Mouse (Mus musculus): ENCODE measurements around the gene Tbc1d7. TPM values are rescaled to one million over a fixed set of nuclear protein-coding genes. Genes with fewer than 3 reads are reported as not detected.

The Tbc1d7 gene
- polyA plus RNA-seq, 1 experiment from 2014 or later = 52.0 TPM

DNA sequence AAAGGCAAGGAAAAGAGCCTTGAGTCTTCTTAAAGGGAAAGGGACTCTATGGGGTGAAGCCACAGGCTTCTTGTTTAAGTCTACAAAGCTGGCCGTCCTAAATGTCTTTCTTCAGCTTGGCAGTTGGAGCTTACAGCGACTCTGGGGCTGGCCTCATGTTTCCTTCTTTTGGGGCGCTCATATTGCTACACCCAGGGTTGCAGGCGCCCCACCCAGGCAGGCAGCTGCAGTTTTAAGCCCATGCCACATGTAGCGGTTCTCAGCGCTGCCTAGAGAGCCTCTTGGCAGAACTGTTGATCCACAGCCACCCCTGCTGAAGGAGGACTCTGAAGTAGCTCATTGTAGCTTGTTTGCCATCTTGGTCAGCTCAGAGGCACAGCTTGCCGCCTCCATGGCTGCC, 28.0 kb upstream of the Tbc1d7 start:
- H3K36me3 ChIP-seq (ENCODE audit: insufficient read depth, low read length) = no peaks in the 10 kb centered on the region
- H3K4me1 ChIP-seq (replicated peaks; ENCODE audit: insufficient read depth, low read length) = 0 out of 2 replicates have a peak, but pooled peaks cover 5% of the 10 kb centered on the region
- H3K27me3 ChIP-seq (ENCODE audit: insufficient read depth, low read length) = no peaks in the 10 kb centered on the region
- 88% methylated on average over 7 of the region's 7 CpGs for whole genome bisulfite sequencing
- TF ChIP-seq CTCF (IDR thresholded peaks at IDR 0.05; ENCODE audit: low read depth) = no peak
- H3K9me3 ChIP-seq (replicated peaks; ENCODE audit: low read length) = no peaks in the 10 kb centered on the region
- no peak overlapping the region for H3K9ac ChIP-seq (ENCODE audit: low read depth, low read length)
- H3K27ac ChIP-seq = no peak overlapping the region
- ATAC-seq (replicated peaks; ENCODE audit: low FRiP score, low read depth) (no peak), DNase-seq (ENCODE audit: low spot score) (no peak)
- H3K4me2 ChIP-seq (ENCODE audit: low read length) = no peak overlapping the region
- H3K4me3 ChIP-seq (replicated peaks; ENCODE audit: low read depth, low read length) = no peak overlapping the region

DNA sequence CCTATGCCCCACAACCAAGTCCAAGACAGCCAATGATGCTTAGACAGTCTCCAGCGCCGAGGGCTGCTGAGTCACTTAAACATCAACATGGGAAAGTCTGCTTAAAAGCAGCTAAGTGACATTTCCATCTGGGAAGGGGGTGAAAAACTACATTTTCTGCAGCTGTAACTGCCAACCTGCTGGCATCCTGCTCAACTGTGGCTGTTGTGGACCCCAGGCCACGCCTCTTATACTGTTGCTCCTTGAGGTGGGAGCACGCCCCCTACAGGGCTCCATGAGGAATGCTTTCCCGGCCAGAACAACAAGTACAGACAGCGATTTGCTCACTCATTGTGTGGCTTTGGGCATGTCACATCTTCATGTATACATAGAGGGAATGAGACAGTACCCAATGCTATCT, 25.9 kb upstream of the Tbc1d7 start:
- 61% methylated on average over 6 of the region's 6 CpGs for WGBS
- DNase-seq (ENCODE audit: low spot score) (no peak), ATAC-seq (replicated peaks; ENCODE audit: low FRiP score, low read depth) (no peak)
- no peaks in the 10 kb centered on the region for H3K9me3 ChIP-seq (replicated peaks; ENCODE audit: low read length)
- 0 out of 2 replicates have a peak, but pooled peaks cover 5% of the 10 kb centered on the region for H3K4me1 ChIP-seq (replicated peaks; ENCODE audit: insufficient read depth, low read length)
- no peak overlapping the region for H3K27ac ChIP-seq
- H3K9ac ChIP-seq (ENCODE audit: low read depth, low read length) = no peak overlapping the region
- no peaks in the 10 kb centered on the region for H3K27me3 ChIP-seq (ENCODE audit: insufficient read depth, low read length)
- H3K4me2 ChIP-seq (ENCODE audit: low read length) = no peak overlapping the region
- no peaks in the 10 kb centered on the region for H3K36me3 ChIP-seq (ENCODE audit: insufficient read depth, low read length)
- H3K4me3 ChIP-seq (replicated peaks; ENCODE audit: low read depth, low read length) = no peak overlapping the region
- TF ChIP-seq CTCF (IDR thresholded peaks at IDR 0.05; ENCODE audit: low read depth) = peak; percentile 58

DNA sequence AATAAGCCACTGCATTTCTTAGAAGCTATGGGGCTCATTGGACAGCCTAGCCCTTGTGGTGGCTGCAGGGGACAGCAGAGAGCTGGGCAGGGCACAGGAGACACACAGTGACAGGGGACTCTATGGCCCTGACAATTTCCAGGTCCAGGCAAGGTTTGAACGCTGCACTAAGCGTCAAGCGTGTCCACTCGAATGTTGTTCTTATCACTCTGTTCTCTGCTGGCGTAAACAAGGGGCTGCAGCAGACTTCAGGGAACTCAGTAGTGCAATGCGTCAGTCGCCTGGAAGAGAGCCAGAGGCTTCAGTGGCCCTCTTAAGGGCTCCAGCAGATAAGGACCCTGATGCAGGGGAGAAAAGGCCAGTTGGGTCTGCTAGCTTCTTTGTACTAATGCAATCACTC, 24.7 kb upstream of the Tbc1d7 start:
- Histone ChIP-seq H3K27ac (no peak overlapping the region), H3K36me3 (ENCODE audit: insufficient read depth, low read length) (no peaks in the 10 kb centered on the region), H3K4me2 (ENCODE audit: low read length) (no peak overlapping the region), H3K9me3 (replicated peaks; ENCODE audit: low read length) (no peaks in the 10 kb centered on the region), H3K9ac (ENCODE audit: low read depth, low read length) (no peak overlapping the region), H3K4me3 (replicated peaks; ENCODE audit: low read depth, low read length) (no peak overlapping the region), H3K4me1 (replicated peaks; ENCODE audit: insufficient read depth, low read length) (0 out of 2 replicates have a peak, but pooled peaks cover 13% of the 10 kb centered on the region), H3K27me3 (ENCODE audit: insufficient read depth, low read length) (no peaks in the 10 kb centered on the region)
- 40% methylated on average over 7 of the region's 7 CpGs for WGBS
- peak; percentile 56 for TF ChIP-seq CTCF (IDR thresholded peaks at IDR 0.05; ENCODE audit: low read depth)
- DNase-seq (ENCODE audit: low spot score) (no peak), ATAC-seq (replicated peaks; ENCODE audit: low FRiP score, low read depth) (no peak; the same call in 1 of the 2 replicates)

DNA sequence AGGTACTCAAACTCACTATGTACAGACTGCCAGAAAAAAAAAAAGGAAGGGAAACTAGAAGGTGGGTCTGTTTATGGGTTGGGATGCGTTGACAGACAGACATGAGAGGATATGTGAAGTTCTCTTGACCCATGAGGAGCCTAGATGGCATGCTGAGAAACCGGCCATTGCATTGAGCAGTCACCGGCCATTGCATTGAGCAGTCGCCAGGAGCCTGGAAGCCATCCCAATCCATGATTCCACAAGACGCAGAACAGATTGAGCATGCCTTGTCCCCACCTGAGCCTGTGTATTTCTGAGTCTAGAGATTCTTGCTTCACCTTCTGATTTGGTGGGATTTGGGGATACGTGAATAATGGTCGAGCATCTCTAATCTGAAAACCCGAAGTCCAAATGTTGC, 22.6 kb upstream of the Tbc1d7 start:
- Histone ChIP-seq H3K4me2 (ENCODE audit: low read length) (no peak overlapping the region), H3K36me3 (ENCODE audit: insufficient read depth, low read length) (no peaks in the 10 kb centered on the region), H3K4me1 (replicated peaks; ENCODE audit: insufficient read depth, low read length) (0 out of 2 replicates have a peak, but pooled peaks cover 13% of the 10 kb centered on the region), H3K9me3 (replicated peaks; ENCODE audit: low read length) (no peaks in the 10 kb centered on the region), H3K4me3 (replicated peaks; ENCODE audit: low read depth, low read length) (no peak overlapping the region), H3K9ac (ENCODE audit: low read depth, low read length) (no peak overlapping the region), H3K27me3 (ENCODE audit: insufficient read depth, low read length) (no peaks in the 10 kb centered on the region), H3K27ac (no peak overlapping the region)
- DNase-seq (ENCODE audit: low spot score) (no peak), ATAC-seq (replicated peaks; ENCODE audit: low FRiP score, low read depth) (no peak)
- TF ChIP-seq CTCF (IDR thresholded peaks at IDR 0.05; ENCODE audit: low read depth) = no peak
- 94% methylated on average over 8 of the region's 8 CpGs for WGBS

DNA sequence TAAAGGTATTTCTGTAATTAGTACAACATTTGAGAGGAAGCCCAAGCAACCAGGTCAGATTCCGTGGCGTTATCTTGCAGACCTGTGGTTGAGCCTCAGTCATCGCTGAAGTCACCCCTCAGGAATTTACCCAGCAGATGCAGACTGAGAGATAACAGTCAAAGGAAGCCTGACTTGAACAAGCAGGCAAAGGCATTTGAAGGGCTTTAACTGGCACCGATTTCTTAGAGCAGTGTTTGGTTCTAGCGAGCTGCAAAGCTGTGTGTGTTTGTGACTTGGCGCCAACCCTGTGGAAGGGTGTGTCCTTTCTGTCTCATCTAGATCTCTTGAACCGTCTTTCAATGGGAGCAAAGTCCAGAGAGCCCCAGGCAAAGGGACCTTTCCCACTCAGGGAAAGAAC, 22.0 kb upstream of the Tbc1d7 start:
- Histone ChIP-seq H3K27me3 (ENCODE audit: insufficient read depth, low read length) (no peaks in the 10 kb centered on the region), H3K9me3 (replicated peaks; ENCODE audit: low read length) (no peaks in the 10 kb centered on the region), H3K9ac (ENCODE audit: low read depth, low read length) (no peak overlapping the region), H3K4me2 (ENCODE audit: low read length) (no peak overlapping the region), H3K27ac (no peak overlapping the region), H3K4me1 (replicated peaks; ENCODE audit: insufficient read depth, low read length) (0 out of 2 replicates have a peak, but pooled peaks cover 13% of the 10 kb centered on the region), H3K4me3 (replicated peaks; ENCODE audit: low read depth, low read length) (no peak overlapping the region), H3K36me3 (ENCODE audit: insufficient read depth, low read length) (no peaks in the 10 kb centered on the region)
- DNase-seq (ENCODE audit: low spot score) (no peak), ATAC-seq (replicated peaks; ENCODE audit: low FRiP score, low read depth) (no peak)
- TF ChIP-seq CTCF (IDR thresholded peaks at IDR 0.05; ENCODE audit: low read depth) = no peak
- WGBS = 55% methylated on average over 7 of the region's 7 CpGs

DNA sequence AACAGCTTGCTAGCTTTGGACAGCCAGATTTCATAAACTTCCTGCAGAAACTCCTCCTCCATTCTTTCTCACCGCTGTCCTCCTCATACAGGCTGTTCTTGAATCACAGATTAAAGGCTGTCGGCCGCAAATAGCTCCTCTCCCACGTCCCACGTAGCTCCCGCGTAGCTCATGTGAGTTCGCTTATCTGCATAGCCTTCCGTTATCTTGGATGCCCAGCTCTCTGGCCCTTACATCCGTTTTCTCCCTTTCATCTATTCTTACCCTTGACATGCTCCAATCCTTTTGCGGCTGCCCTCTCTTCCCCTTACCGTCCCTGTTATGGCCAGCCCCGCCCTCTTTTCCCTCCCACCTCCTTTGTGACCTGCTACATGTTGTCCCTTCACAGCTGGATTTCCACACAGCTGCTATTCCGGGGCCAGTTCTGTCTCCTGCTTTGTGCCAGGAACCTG, 20.5 kb upstream of the Tbc1d7 start:
- H3K4me1 ChIP-seq (replicated peaks; ENCODE audit: insufficient read depth, low read length) = 0 out of 2 replicates have a peak, but pooled peaks cover 13% of the 10 kb centered on the region
- no peaks in the 10 kb centered on the region for H3K36me3 ChIP-seq (ENCODE audit: insufficient read depth, low read length)
- 3% methylated on average over 14 of the region's 14 CpGs for WGBS
- ATAC-seq (replicated peaks; ENCODE audit: low FRiP score, low read depth) (0 out of 2 replicates have a peak, but pooled peaks have one; percentile 49), DNase-seq (ENCODE audit: low spot score) (peak; percentile 69)
- H3K4me2 ChIP-seq (ENCODE audit: low read length) = peak overlapping the region; percentile 54
- H3K9me3 ChIP-seq (replicated peaks; ENCODE audit: low read length) = no peaks in the 10 kb centered on the region
- H3K27ac ChIP-seq = no peak overlapping the region
- H3K27me3 ChIP-seq (ENCODE audit: insufficient read depth, low read length) = no peaks in the 10 kb centered on the region
- 0 out of 2 replicates have a peak overlapping the region, but pooled peaks have one; percentile 8 for H3K4me3 ChIP-seq (replicated peaks; ENCODE audit: low read depth, low read length)
- peak overlapping the region; percentile 27; the same call in 1 of the 2 replicates for H3K9ac ChIP-seq (ENCODE audit: low read depth, low read length)
- no peak for TF ChIP-seq CTCF (IDR thresholded peaks at IDR 0.05; ENCODE audit: low read depth)

DNA sequence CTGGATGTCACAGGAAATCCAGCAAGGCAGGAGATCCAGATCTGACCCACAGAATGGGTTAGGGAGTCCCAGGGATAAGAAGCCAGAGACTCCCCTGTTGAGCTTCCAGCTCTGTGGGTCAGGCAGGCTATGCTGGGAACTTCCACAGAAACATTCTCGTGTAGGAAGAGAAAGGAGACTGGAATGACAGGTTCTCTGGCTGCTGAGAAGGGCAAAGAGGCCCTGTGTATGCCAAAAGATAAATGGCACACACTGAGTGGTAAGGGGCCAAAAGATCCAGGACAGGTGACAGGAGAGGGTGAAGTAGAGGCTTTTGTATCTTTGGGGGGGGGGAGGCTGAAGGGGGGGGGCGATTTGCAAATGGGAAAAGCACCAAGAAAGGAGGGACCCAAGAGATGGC, 20.0 kb upstream of the Tbc1d7 start:
- Histone ChIP-seq H3K4me1 (replicated peaks; ENCODE audit: insufficient read depth, low read length) (0 out of 2 replicates have a peak, but pooled peaks cover 13% of the 10 kb centered on the region), H3K4me2 (ENCODE audit: low read length) (peak overlapping the region; percentile 54), H3K4me3 (replicated peaks; ENCODE audit: low read depth, low read length) (no peak overlapping the region), H3K9ac (ENCODE audit: low read depth, low read length) (no peak overlapping the region), H3K9me3 (replicated peaks; ENCODE audit: low read length) (no peaks in the 10 kb centered on the region), H3K36me3 (ENCODE audit: insufficient read depth, low read length) (no peaks in the 10 kb centered on the region), H3K27me3 (ENCODE audit: insufficient read depth, low read length) (no peaks in the 10 kb centered on the region), H3K27ac (no peak overlapping the region)
- ATAC-seq (replicated peaks; ENCODE audit: low FRiP score, low read depth) (no peak), DNase-seq (ENCODE audit: low spot score) (no peak)
- WGBS = 10% methylated on average over 1 of the region's 2 CpGs
- no peak for TF ChIP-seq CTCF (IDR thresholded peaks at IDR 0.05; ENCODE audit: low read depth)

Measured in kidney, postnatal 0 days (tissue).